Mouse (Mus musculus) G1E-ER4 (cell line): ENCODE measurements at regions not wholly inside any gene's neighbourhood (a gene's known extent, or its start where the extent isn't known, plus 50 kb on each side); places are given as distances from the start of the nearest gene placed in this dataset.

ENCODE experiments used
- GATA1 ChIP-seq: IDR thresholded peaks from one replicate; pipeline ENCODE4 v1.8.0; 2012; ENCODE audit warnings: low read length, inconsistent platforms

- TF ChIP-seq GATA1: no peak
Observed at GRCm38 (mm10) chr13:45250028-45250427, 139.5 kb upstream of the Mylip start.

GRCm38 (mm10) chr13:45251068-45251467 lies 138.5 kb upstream of the Mylip start:
- no peak for TF ChIP-seq GATA1

- no peak for TF ChIP-seq GATA1
Observed at GRCm38 (mm10) chr13:45252126-45252525, 137.4 kb upstream of the Mylip start.

- TF ChIP-seq GATA1: no peak
Observed at GRCm38 (mm10) chr13:45253221-45253620, 136.3 kb upstream of the Mylip start.

- no peak for TF ChIP-seq GATA1
Observed at GRCm38 (mm10) chr13:45255277-45255676, 134.3 kb upstream of the Mylip start.

GRCm38 (mm10) chr13:45262011-45262410 lies 127.5 kb upstream of the Mylip start:
- no peak for TF ChIP-seq GATA1

- TF ChIP-seq GATA1: no peak
Observed at GRCm38 (mm10) chr13:45266287-45267064, 123.1 kb upstream of the Mylip start.

- TF ChIP-seq GATA1: no peak
Observed at GRCm38 (mm10) chr13:45267446-45267845, 122.1 kb upstream of the Mylip start.

- TF ChIP-seq GATA1: no peak
Observed at GRCm38 (mm10) chr13:45267906-45268305, 121.6 kb upstream of the Mylip start.

GRCm38 (mm10) chr13:45274261-45274884 lies 115.2 kb upstream of the Mylip start:
- no peak for TF ChIP-seq GATA1

- TF ChIP-seq GATA1: no peak
Observed at GRCm38 (mm10) chr13:45275391-45275790, 114.2 kb upstream of the Mylip start.

GRCm38 (mm10) chr13:45277842-45278416 lies 111.6 kb upstream of the Mylip start:
- no peak for TF ChIP-seq GATA1

GRCm38 (mm10) chr13:45281106-45281505 lies 108.4 kb upstream of the Mylip start:
- TF ChIP-seq GATA1: no peak

- no peak for TF ChIP-seq GATA1
Observed at GRCm38 (mm10) chr13:45286651-45287050, 102.9 kb upstream of the Mylip start.

- no peak for TF ChIP-seq GATA1
Observed at GRCm38 (mm10) chr13:45287217-45287616, 102.3 kb upstream of the Mylip start.

GRCm38 (mm10) chr13:45289976-45290375 lies 99.6 kb upstream of the Mylip start:
- TF ChIP-seq GATA1: no peak

- no peak for TF ChIP-seq GATA1
Observed at GRCm38 (mm10) chr13:45294691-45295090, 94.9 kb upstream of the Mylip start.

GRCm38 (mm10) chr13:45300610-45301009 lies 88.9 kb upstream of the Mylip start:
- no peak for TF ChIP-seq GATA1
